Mouse (Mus musculus): ENCODE data around the gene Igsf11.
A peak's percentile ranks its signal among the peaks of the same experiment; 100 is the strongest.

DNA sequence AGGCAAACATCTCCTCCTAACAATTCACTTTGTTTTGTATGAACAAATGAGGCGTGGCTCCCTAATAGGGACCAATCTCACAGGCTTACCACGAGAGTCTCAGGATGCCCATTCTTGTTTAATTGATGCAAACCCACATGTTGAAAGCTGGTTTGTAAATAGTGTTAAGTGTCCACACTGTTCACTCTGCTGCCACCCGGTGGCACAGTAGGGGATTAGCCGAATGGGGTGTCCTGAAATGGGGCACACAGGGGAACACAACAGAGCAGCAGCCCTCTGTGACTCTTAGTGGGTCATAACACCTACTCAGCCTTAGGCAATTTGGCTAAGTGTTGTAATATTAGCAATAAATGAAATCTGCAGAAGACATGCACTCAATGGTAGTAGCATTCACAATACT, 156.4 kb downstream of the Igsf11 start:
- TF ChIP-seq CTCF (IDR thresholded peaks at IDR 0.05; ENCODE audit: extremely low read depth, insufficient read depth, low read length): peak; percentile 86
- no peak for TF ChIP-seq POLR2A (IDR thresholded peaks at IDR 0.05; ENCODE audit: extremely low read depth, insufficient read depth, low read length)

Data from cortical plate, adult 2 months (tissue).